Comparison of ENCODE assay signal across 8 mouse cellular contexts in the genomic region with DNA sequence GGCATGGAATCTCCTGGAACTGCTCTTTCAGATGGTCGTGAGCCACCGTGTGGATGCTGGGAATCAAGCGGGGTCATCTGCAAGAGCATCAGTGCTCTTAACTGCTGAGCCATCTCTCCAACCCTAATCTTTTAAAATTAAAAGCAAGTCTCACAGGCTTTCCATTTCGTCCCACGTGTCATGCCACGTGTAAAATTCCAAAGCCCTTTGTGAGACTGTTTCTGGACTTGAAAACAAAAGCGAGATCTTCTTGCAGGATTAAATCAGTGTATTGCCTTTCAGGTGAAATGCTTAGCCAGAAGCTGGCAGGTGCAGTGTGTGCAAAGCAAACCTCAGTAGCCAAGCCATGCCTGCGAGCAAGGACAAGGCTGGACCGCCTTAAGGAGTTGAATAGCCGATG. TPM values are rescaled to one million over a fixed set of nuclear protein-coding genes. Genes with fewer than 3 reads are reported as not detected.
A peak's percentile ranks its signal among the peaks of the same experiment; 100 is the strongest.
DNase-seq lines count a peak whose midpoint lies in the region; ATAC-seq and TF ChIP-seq lines count a peak whose summit lies in the region.

No protein-coding gene starts in this region.

- 21% methylated on average over 10 of the region's 10 CpGs for WGBS in cerebellum, adult 2 months
- WGBS in limb, embryonic 14.5 days: 41% methylated on average over 10 of the region's 10 CpGs
- WGBS in stomach, embryonic 16.5 days: 37% methylated on average over 10 of the region's 10 CpGs

- no peak for TF ChIP-seq POLR2A in cerebellum, adult 2 months (IDR thresholded peaks at IDR 0.05; ENCODE audit: borderline replicate concordance, insufficient read depth, low read length)
- TF ChIP-seq POLR2A in limb, embryonic 14.5 days (IDR thresholded peaks at IDR 0.05; ENCODE audit: borderline replicate concordance, extremely low read depth, insufficient read depth, insufficient read length): no peak

- H3K27ac ChIP-seq in cerebellum, adult 2 months (ENCODE audit: insufficient read depth, low read length): peak overlapping the region; percentile 52
- peak overlapping the region; percentile 89 for H3K27ac ChIP-seq in limb, embryonic 14.5 days (replicated peaks; ENCODE audit: low read depth, low read length)
- peak overlapping the region; percentile 86 for H3K27ac ChIP-seq in stomach, embryonic 16.5 days (ENCODE audit: low read length)

- DNase-seq in cerebellum, adult 2 months: no peak
- DNase-seq in right cerebral cortex, postnatal 14 days: peak; percentile 37
- no peak for DNase-seq in right cerebral cortex, postnatal 36 days (ENCODE audit: low spot score in 2 of 2)
- no peak for DNase-seq in limb, embryonic 14.5 days (ENCODE audit: low spot score)
- no peak for DNase-seq in frontal cortex, postnatal 14 days (ENCODE audit: low spot score in 2 of 2)
- DNase-seq in retina, postnatal 1 day: no peak

- peak overlapping the region; percentile 68 for H3K4me2 ChIP-seq in limb, embryonic 14.5 days (replicated peaks; ENCODE audit: low read depth, low read length, severe bottlenecking)
- H3K4me2 ChIP-seq in stomach, embryonic 16.5 days (ENCODE audit: low read depth, low read length): peak overlapping the region; percentile 69

- H3K4me1 ChIP-seq in cerebellum, adult 2 months (ENCODE audit: control insufficient read depth, insufficient read depth, low read length): peaks cover 9% of the 10 kb centered on the region; the same call in 1 of the 2 replicates
- H3K4me1 ChIP-seq in limb, embryonic 14.5 days (ENCODE audit: control insufficient read depth, insufficient read depth, low read length): peaks cover 8% of the 10 kb centered on the region
- H3K4me1 ChIP-seq in stomach, embryonic 16.5 days (ENCODE audit: control insufficient read depth, insufficient read depth, low read length): peaks cover 10% of the 10 kb centered on the region

- peak overlapping the region; percentile 80 for H3K9ac ChIP-seq in limb, embryonic 14.5 days (ENCODE audit: low read depth, low read length, severe bottlenecking)
- H3K9ac ChIP-seq in stomach, embryonic 16.5 days (ENCODE audit: low read length): peak overlapping the region; percentile 84

- no peak for TF ChIP-seq CTCF in cerebellum, adult 2 months (IDR thresholded peaks at IDR 0.05; ENCODE audit: borderline replicate concordance, insufficient read depth, low read depth, low read length)

- H3K9me3 ChIP-seq in limb, embryonic 14.5 days (ENCODE audit: control insufficient read depth, low read length): no peaks in the 10 kb centered on the region
- H3K9me3 ChIP-seq in stomach, embryonic 16.5 days (replicated peaks; ENCODE audit: control insufficient read depth, low read length): no peaks in the 10 kb centered on the region

- H3K36me3 ChIP-seq in limb, embryonic 14.5 days (ENCODE audit: control insufficient read depth, insufficient read depth, low read length): no peaks in the 10 kb centered on the region; the same call in 1 of the 2 replicates
- H3K36me3 ChIP-seq in stomach, embryonic 16.5 days (ENCODE audit: control insufficient read depth, insufficient read depth, low read length): no peaks in the 10 kb centered on the region

- H3K27me3 ChIP-seq in cerebellum, adult 2 months (ENCODE audit: control insufficient read depth, insufficient read depth, low read length): no peaks in the 10 kb centered on the region
- H3K27me3 ChIP-seq in limb, embryonic 14.5 days (ENCODE audit: control insufficient read depth, insufficient read depth, low read length): no peaks in the 10 kb centered on the region
- no peaks in the 10 kb centered on the region for H3K27me3 ChIP-seq in stomach, embryonic 16.5 days (ENCODE audit: control insufficient read depth, insufficient read depth, low read length)

- no peak for ATAC-seq in cerebellum, adult (ENCODE audit: insufficient number of reproducible peaks, low FRiP score, low TSS enrichment)
- peak; percentile 47; the same call in 1 of the 2 replicates for ATAC-seq in limb, embryonic 14.5 days (ENCODE audit: low FRiP score, low read depth)
- no peak for ATAC-seq in stomach, embryonic 16.5 days (ENCODE audit: insufficient read depth, low FRiP score)

- H3K4me3 ChIP-seq in cerebellum, adult 2 months (replicated peaks; ENCODE audit: insufficient read depth, low read depth, low read length): peak overlapping the region; percentile 74
- peak overlapping the region; percentile 86 for H3K4me3 ChIP-seq in limb, embryonic 14.5 days (replicated peaks; ENCODE audit: low read length)
- H3K4me3 ChIP-seq in stomach, embryonic 16.5 days (replicated peaks; ENCODE audit: low read length): peak overlapping the region; percentile 77

RNA-seq across cellular contexts. Expression of a gene that starts 0.5 kb away (rescaled TPM):
- polyA plus RNA-seq in cerebellum, adult 2 months (2012; rRNA removed): 37.2 and 38.2 TPM in 2 replicates
- 76.0 and 94.1 TPM in 2 replicates for polyA plus RNA-seq in limb, embryonic 14.5 days (2012; rRNA removed)
- polyA plus RNA-seq in limb, embryonic 14.5 days (2014; fragmentation: Nextera tagmentation; extraction: Ambion mirVana): 56.4 and 56.9 TPM in 2 replicates
- polyA plus RNA-seq in stomach, embryonic 16.5 days (2015; fragmentation: Nextera tagmentation; extraction: Ambion mirVana): 37.1 and 39.9 TPM in 2 replicates

RNA-seq across cellular contexts. Expression of a gene that starts 21.2 kb away (rescaled TPM):
- 3.8 and 3.9 TPM in 2 replicates for polyA plus RNA-seq in cerebellum, adult 2 months (2012; rRNA removed)
- 36.3 and 48.4 TPM in 2 replicates for polyA plus RNA-seq in limb, embryonic 14.5 days (2012; rRNA removed)
- polyA plus RNA-seq in limb, embryonic 14.5 days (2014; fragmentation: Nextera tagmentation; extraction: Ambion mirVana): 9.5 and 9.8 TPM in 2 replicates
- polyA plus RNA-seq in stomach, embryonic 16.5 days (2015; fragmentation: Nextera tagmentation; extraction: Ambion mirVana): 5.0 and 5.5 TPM in 2 replicates

RNA-seq across cellular contexts. Expression of a gene that starts 59.7 kb away (rescaled TPM):
- polyA plus RNA-seq in cerebellum, adult 2 months (2012; rRNA removed): 36.9 and 38.3 TPM in 2 replicates
- polyA plus RNA-seq in limb, embryonic 14.5 days (2012; rRNA removed): 36.5 TPM in 2 replicates
- polyA plus RNA-seq in limb, embryonic 14.5 days (2014; fragmentation: Nextera tagmentation; extraction: Ambion mirVana): 25.2 and 31.8 TPM in 2 replicates
- 22.2 and 22.6 TPM in 2 replicates for polyA plus RNA-seq in stomach, embryonic 16.5 days (2015; fragmentation: Nextera tagmentation; extraction: Ambion mirVana)
